Mouse (Mus musculus): ENCODE results near the gene Il25. TPM values are rescaled to one million over a fixed set of nuclear protein-coding genes. Genes with fewer than 3 reads are reported as not detected.
"Not testable (repeated sequence)": the region's sequence is repeated elsewhere in the genome, so short reads cannot be mapped to it uniquely, and the experiment has no call there.

Il25 gene
- total RNA-seq, 2 experiments from 2014 or later: not detected

GRCm38 (mm10) chr14:54951587-54951986 is 19.1 kb downstream of the Il25 start:
- DNase-seq (ENCODE audit: low spot score in 2 of 2): no peak

DNA sequence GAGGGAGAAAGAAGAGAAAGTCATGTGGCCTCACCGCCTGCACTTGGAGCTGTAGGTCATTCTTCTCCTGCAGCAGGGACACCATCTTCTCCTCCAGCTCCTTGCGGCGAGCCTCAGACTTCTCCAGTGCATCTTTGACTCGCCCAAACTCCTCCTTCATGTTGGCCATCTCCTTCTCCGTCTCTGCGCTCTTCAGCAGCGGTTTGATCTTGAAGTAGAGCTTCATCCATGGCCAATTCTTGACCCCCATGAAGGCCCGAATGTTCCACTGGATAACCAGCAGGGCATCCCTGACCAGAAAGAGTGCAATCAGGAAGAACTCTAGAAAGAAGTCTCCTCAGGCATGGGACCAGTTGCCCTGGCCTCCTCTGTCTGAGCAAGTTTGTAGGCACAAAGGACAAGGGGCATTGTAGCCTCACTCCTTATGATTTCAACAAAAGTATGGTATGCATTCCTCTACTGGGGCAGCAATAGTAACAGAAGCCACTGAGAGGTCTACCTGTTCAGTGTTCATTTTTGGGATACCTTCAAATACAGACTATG is 21.2 kb downstream of the Il25 start:
- no peak for DNase-seq (ENCODE audit: low spot score in 2 of 2)

DNA sequence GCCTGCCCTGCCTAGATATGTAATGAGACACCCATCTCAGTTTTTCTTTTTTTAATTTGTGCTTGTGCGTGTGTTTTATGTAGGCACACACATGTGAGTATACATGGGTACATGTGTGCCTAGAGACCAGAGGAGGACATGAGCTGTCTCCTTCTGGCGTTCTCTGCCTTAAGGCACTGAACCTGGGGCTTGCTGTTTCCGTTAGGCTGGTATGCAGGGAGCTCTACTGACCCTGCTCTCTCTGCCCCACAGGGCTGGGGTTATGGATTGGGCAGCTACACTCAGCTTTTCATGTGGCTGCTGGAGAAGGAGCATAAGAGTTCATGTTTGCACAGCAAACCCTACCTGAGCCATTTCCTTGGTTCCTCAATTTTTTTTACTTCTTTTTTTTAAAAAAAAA is 22.0 kb downstream of the Il25 start:
- DNase-seq (ENCODE audit: low spot score in 2 of 2): no peak

GRCm38 (mm10) chr14:54955481-54955880 is 23.0 kb downstream of the Il25 start:
- no peak for DNase-seq (ENCODE audit: low spot score in 2 of 2)

- no peak for DNase-seq (ENCODE audit: low spot score in 2 of 2)
These were observed 24.0 kb downstream of the Il25 start for GRCm38 (mm10) chr14:54956533-54956932.

GRCm38 (mm10) chr14:54958503-54958902 is 26.0 kb downstream of the Il25 start:
- DNase-seq (ENCODE audit: low spot score in 2 of 2): no peak

GRCm38 (mm10) chr14:54959197-54959596 is 26.7 kb downstream of the Il25 start:
- no peak for DNase-seq (ENCODE audit: low spot score in 2 of 2)

DNA sequence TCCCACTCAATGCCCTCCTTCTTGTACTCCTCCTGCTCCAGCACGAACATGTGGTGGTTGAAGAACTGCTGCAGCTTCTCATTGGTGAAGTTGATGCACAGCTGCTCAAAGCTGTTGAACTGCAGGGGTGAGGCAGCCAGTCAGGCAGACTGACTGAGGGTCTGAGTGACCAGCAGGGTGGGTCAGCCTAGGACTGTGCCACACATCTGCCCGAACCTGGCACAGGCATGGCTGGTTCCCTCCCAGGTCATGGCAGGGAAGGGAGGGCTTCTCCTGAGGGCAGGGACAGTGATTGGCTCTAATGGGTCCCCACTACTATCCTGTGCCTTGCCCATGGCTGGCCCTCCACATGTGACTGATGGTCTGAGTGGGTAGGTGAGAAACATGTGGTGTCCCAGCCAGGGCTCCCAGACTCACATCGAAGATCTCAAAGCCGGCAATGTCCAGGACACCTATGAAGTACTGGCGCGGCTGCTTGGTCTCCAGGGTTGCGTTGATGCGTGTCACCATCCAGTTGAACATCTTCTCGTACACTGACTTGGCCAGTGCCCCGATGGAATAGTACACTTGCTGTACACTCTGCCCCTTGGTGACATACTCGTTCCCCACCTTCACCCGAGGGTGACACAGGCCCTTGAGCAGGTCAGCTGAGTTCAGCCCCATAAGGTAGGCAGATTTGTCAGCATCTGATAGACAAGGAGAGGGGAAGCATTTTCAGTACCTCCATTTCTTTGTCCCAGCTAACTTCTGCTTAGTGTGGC is 27.5 kb downstream of the Il25 start:
- DNase-seq (ENCODE audit: low spot score in 2 of 2): not testable (repeated sequence)

DNA sequence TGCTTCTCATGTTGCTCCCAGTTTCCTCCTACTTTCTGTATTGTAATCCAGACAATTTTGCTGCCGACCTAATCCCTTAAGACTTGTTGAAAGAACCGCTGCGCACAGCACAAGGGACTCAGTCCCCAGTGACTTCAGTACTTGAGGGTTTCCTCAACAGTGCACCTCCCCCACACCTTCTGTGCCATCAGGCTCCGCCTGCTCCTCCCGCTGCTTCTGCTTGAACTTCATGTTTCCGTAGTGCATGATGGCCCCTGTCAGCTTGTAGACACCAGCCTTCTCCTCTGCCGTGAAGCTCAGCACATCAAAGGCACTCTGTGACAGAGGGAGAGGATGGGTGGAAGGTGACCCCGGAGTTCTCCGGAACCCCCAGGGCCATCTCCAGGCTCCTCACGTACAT is 28.3 kb downstream of the Il25 start:
- DNase-seq (ENCODE audit: low spot score in 2 of 2): peak; percentile 39 to 41

DNA sequence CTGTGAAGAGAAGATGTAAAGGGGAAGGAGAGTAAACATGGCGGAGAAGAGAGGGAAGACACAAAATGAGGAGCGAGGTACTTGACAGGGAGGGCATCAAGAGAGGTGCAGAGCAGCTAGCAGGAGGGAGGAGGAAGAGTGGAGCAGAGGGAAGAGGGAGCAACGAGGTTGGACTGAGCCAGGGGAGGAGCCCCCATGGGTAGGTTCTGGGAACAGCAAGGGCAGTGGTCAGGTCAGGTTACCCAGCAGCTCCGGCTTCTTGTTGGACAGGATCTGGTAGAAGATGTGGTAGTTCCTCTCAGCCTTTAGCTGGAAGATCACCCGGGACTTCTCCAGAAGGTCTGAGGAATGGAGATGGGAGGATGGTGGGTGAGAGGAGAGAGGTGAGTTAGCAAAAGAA is 29.0 kb downstream of the Il25 start:
- DNase-seq (ENCODE audit: low spot score in 2 of 2): no peak

DNA sequence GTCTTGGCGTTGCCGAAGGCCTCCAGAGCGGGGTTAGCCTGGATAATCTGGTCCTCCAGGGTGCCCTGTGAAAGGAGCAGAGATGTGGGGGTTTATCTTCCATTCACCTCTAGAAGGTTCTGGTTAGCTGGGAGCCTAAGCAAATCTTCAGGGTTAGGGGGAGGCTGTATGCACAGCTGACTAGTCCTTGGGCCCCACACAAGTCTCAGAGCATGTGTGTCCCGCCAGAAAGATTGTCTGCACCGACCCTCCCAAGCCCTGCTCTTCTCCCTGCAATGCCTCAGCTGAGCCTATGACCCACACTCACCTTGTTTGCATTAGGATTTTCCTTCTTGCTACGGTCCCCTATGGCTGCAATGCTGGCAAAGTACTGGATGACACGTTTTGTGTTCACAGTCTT is 30.2 kb downstream of the Il25 start:
- DNase-seq (ENCODE audit: low spot score in 2 of 2): no peak

DNA sequence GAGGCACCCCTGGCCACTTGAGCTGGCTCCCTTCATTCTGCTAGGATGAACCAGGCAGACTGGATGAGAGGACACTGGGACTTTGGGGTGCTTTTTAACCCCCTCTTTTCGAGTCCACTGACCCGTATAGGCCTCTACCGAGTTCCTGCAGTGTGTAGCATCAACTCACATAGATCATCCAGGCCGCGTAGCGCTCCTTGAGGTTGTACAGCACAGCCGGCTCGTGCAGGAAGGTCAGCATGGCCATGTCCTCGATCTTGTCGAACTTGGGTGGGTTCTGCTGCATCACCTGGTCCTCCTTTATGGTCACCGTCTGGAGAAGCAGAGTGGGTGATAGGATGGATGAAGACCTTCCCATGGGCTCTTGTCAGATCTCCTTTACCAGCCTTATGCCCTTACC is 31.2 kb downstream of the Il25 start:
- no peak for DNase-seq (ENCODE audit: low spot score in 2 of 2)

DNA sequence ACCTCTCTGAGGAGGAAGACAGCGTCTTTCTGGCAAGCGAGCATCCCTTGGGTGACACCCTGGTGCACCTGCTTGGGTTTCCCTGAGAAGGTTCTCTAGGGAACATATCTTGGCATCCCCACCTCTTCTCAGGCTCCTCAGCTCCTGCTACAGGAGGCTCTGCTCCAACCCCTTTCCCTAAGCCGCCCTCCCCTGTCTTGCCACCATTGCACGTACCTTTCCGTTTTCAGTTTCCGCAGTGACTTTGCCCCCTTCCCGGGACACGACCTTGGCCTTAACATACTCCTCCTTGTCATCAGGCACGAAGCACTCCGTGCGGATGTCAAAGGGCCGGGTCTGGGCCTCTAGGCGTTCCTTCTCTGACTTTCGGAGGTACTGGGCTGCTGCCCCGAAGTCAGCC is 32.5 kb downstream of the Il25 start:
- no peak for DNase-seq (ENCODE audit: low spot score in 2 of 2)

GRCm38 (mm10) chr14:54965631-54966030 is 33.1 kb downstream of the Il25 start:
- DNase-seq (ENCODE audit: low spot score in 2 of 2): no peak

DNA sequence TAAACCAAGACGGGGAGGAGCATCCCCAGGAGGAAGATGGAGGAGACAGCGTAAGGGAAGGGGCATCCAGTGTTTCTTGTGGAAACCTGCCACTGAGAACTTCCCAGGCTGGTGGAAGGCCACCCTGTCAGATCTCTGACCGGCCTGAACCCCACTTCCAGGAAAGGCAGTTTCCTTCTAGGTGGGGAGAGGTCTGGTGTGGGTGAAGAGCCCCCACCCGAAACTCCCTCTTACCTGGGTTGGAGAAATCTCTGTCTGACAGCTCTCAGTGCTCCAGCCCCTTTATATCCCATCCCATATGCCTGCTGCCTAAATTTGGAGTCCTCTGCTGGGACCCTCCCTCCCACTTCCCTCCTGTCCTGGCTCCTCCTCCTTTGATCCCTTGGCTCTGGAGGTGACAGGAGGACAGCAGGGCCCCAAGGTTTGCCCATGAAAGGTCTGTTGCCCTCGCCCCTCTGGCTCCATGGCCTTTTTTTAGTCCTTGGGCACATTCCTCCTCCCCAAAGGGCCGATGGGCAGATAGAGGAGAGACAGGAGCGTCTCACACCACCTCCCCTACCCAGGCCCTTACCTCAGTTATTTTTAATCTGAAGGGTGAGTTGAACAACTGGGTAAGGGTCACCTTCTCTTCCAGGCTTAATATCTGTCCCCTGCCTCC is 34.0 kb downstream of the Il25 start, which contains the start of gene Myh6:
Gene Myh6, minus strand, starts transcription at position 608 of the 658 bp plus-strand sequence.
- no peak for DNase-seq (ENCODE audit: low spot score in 2 of 2)

GRCm38 (mm10) chr14:54967874-54968273 is 35.4 kb downstream of the Il25 start:
- DNase-seq (ENCODE audit: low spot score in 2 of 2): no peak

GRCm38 (mm10) chr14:54968344-54968743 is 35.8 kb downstream of the Il25 start:
- no peak for DNase-seq (ENCODE audit: low spot score in 2 of 2)

- not testable (repeated sequence) for DNase-seq (ENCODE audit: low spot score in 2 of 2)
These were observed 40.3 kb downstream of the Il25 start for GRCm38 (mm10) chr14:54972786-54973185.

- no peak for DNase-seq (ENCODE audit: low spot score in 2 of 2)
These were observed 41.7 kb downstream of the Il25 start for GRCm38 (mm10) chr14:54974068-54974791.

DNA sequence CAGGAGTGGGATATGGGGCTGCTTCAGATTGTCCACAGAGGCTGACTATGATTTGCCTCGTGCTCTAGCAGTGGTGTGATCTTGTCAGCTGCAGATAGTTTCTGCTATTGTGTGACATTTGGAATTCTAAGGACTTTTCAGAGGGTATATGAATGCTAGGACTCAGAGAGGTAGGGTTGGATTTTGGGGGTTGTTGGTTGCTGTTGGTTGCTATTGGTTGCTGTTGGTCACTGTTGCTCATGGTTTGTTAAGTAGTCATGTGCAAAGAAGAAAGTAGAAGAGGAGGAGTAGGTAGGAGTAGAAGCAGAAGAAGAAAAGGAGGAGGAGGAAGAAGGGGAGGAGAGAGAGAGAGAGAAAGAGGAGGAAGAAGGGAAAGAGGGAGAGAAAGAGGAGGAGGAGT is 44.1 kb downstream of the Il25 start, which contains the start of gene Gm17428:
Gene Gm17428, plus strand, starts transcription at position 301 of the 400 bp plus-strand sequence.
- no peak for DNase-seq (ENCODE audit: low spot score in 2 of 2)

GRCm38 (mm10) chr14:54978664-54979063 is 46.2 kb downstream of the Il25 start:
- DNase-seq (ENCODE audit: low spot score in 2 of 2): no peak

GRCm38 (mm10) chr14:54981934-54982333 is 49.4 kb downstream of the Il25 start:
- no peak for DNase-seq (ENCODE audit: low spot score in 2 of 2)

Data from layer of hippocampus, postnatal 10 days (tissue).